Mouse (Mus musculus): ENCODE measurements around the gene Nhlrc3. TPM values are rescaled to one million over a fixed set of nuclear protein-coding genes. Genes with fewer than 3 reads are reported as not detected.
A peak's percentile ranks its signal among the peaks of the same experiment; 100 is the strongest.

Nhlrc3 gene
- polyA plus RNA-seq, 1 experiment from 2014 or later = 10.5 TPM

GRCm38 (mm10) chr3:53478419-53479046 lies 15.4 kb upstream of the Nhlrc3 start:
- no peaks in the 10 kb centered on the region for H3K4me1 ChIP-seq (ENCODE audit: control insufficient read depth, insufficient read depth, low read length)
- H3K36me3 ChIP-seq (replicated peaks; ENCODE audit: control insufficient read depth, insufficient read depth, low read depth, low read length) = peaks cover 7% of the 10 kb centered on the region
- H3K4me3 ChIP-seq (ENCODE audit: low read depth, low read length) = no peak overlapping the region
- WGBS = 96% methylated on average over 30 of the region's 30 CpGs
- H3K9me3 ChIP-seq (replicated peaks; ENCODE audit: control insufficient read depth, low read length) = no peaks in the 10 kb centered on the region
- no peak overlapping the region for H3K4me2 ChIP-seq (ENCODE audit: low read depth, low read length)
- H3K27ac ChIP-seq (replicated peaks; ENCODE audit: low read depth, low read length) = no peak overlapping the region
- DNase-seq (ENCODE audit: low spot score) (no peak), ATAC-seq (replicated peaks; ENCODE audit: insufficient number of reproducible peaks, low FRiP score, low TSS enrichment, low read depth) (0 out of 2 replicates have a peak, but pooled peaks have one; percentile 44)
- H3K27me3 ChIP-seq (ENCODE audit: control insufficient read depth, insufficient read depth, low read length) = no peaks in the 10 kb centered on the region
- H3K9ac ChIP-seq (replicated peaks; ENCODE audit: low read length) = no peak overlapping the region

- peaks cover 12% of the 10 kb centered on the region for H3K36me3 ChIP-seq (replicated peaks; ENCODE audit: control insufficient read depth, insufficient read depth, low read depth, low read length)
Measured at GRCm38 (mm10) chr3:53477468-53477867, 14.3 kb upstream of the Nhlrc3 start.

GRCm38 (mm10) chr3:53475889-53476288 lies 12.8 kb upstream of the Nhlrc3 start:
- WGBS = 63% methylated on average over 6 of the region's 6 CpGs
- no peak overlapping the region for H3K9ac ChIP-seq (replicated peaks; ENCODE audit: low read length)
- ATAC-seq (replicated peaks; ENCODE audit: insufficient number of reproducible peaks, low FRiP score, low TSS enrichment, low read depth) (no peak), DNase-seq (ENCODE audit: low spot score) (peak; percentile 40)
- no peak overlapping the region for H3K4me3 ChIP-seq (ENCODE audit: low read depth, low read length)
- peaks cover 15% of the 10 kb centered on the region for H3K36me3 ChIP-seq (replicated peaks; ENCODE audit: control insufficient read depth, insufficient read depth, low read depth, low read length)
- H3K9me3 ChIP-seq (replicated peaks; ENCODE audit: control insufficient read depth, low read length) = no peaks in the 10 kb centered on the region
- H3K27ac ChIP-seq (replicated peaks; ENCODE audit: low read depth, low read length) = no peak overlapping the region
- no peaks in the 10 kb centered on the region for H3K27me3 ChIP-seq (ENCODE audit: control insufficient read depth, insufficient read depth, low read length)
- H3K4me2 ChIP-seq (ENCODE audit: low read depth, low read length) = no peak overlapping the region
- no peaks in the 10 kb centered on the region for H3K4me1 ChIP-seq (ENCODE audit: control insufficient read depth, insufficient read depth, low read length)

More at GRCm38 (mm10) chr3:53477468-53477867, 14.3 kb upstream of the Nhlrc3 start:
- H3K4me1 ChIP-seq (ENCODE audit: control insufficient read depth, insufficient read depth, low read length) = no peaks in the 10 kb centered on the region
- H3K27me3 ChIP-seq (ENCODE audit: control insufficient read depth, insufficient read depth, low read length) = no peaks in the 10 kb centered on the region
- WGBS = 93% methylated on average over 17 of the region's 17 CpGs
- ATAC-seq (replicated peaks; ENCODE audit: insufficient number of reproducible peaks, low FRiP score, low TSS enrichment, low read depth) = no peak
- H3K9ac ChIP-seq (replicated peaks; ENCODE audit: low read length) = no peak overlapping the region
- no peak for DNase-seq (ENCODE audit: low spot score)
- H3K9me3 ChIP-seq (replicated peaks; ENCODE audit: control insufficient read depth, low read length) = no peaks in the 10 kb centered on the region
- no peak overlapping the region for H3K27ac ChIP-seq (replicated peaks; ENCODE audit: low read depth, low read length)
- H3K4me3 ChIP-seq (ENCODE audit: low read depth, low read length) = no peak overlapping the region
- no peak overlapping the region for H3K4me2 ChIP-seq (ENCODE audit: low read depth, low read length)

GRCm38 (mm10) chr3:53474179-53474578 lies 11.0 kb upstream of the Nhlrc3 start:
- Histone ChIP-seq H3K27me3 (ENCODE audit: control insufficient read depth, insufficient read depth, low read length) (no peaks in the 10 kb centered on the region), H3K36me3 (replicated peaks; ENCODE audit: control insufficient read depth, insufficient read depth, low read depth, low read length) (peaks cover 11% of the 10 kb centered on the region), H3K4me1 (ENCODE audit: control insufficient read depth, insufficient read depth, low read length) (no peaks in the 10 kb centered on the region), H3K4me2 (ENCODE audit: low read depth, low read length) (no peak overlapping the region), H3K9me3 (replicated peaks; ENCODE audit: control insufficient read depth, low read length) (no peaks in the 10 kb centered on the region), H3K4me3 (ENCODE audit: low read depth, low read length) (no peak overlapping the region), H3K9ac (replicated peaks; ENCODE audit: low read length) (no peak overlapping the region), H3K27ac (replicated peaks; ENCODE audit: low read depth, low read length) (no peak overlapping the region)
- ATAC-seq (replicated peaks; ENCODE audit: insufficient number of reproducible peaks, low FRiP score, low TSS enrichment, low read depth) = no peak
- 76% methylated on average over 4 of the region's 4 CpGs for WGBS
- no peak for DNase-seq (ENCODE audit: low spot score)

GRCm38 (mm10) chr3:53472061-53472460 lies 8.9 kb upstream of the Nhlrc3 start:
- no peaks in the 10 kb centered on the region for H3K4me1 ChIP-seq (ENCODE audit: control insufficient read depth, insufficient read depth, low read length)
- H3K27me3 ChIP-seq (ENCODE audit: control insufficient read depth, insufficient read depth, low read length) = no peaks in the 10 kb centered on the region
- no peak overlapping the region for H3K4me2 ChIP-seq (ENCODE audit: low read depth, low read length)
- no peaks in the 10 kb centered on the region for H3K9me3 ChIP-seq (replicated peaks; ENCODE audit: control insufficient read depth, low read length)
- no peak overlapping the region for H3K9ac ChIP-seq (replicated peaks; ENCODE audit: low read length)
- peaks cover 8% of the 10 kb centered on the region for H3K36me3 ChIP-seq (replicated peaks; ENCODE audit: control insufficient read depth, insufficient read depth, low read depth, low read length)
- ATAC-seq (replicated peaks; ENCODE audit: insufficient number of reproducible peaks, low FRiP score, low TSS enrichment, low read depth) (no peak), DNase-seq (ENCODE audit: low spot score) (no peak)
- no peak overlapping the region for H3K4me3 ChIP-seq (ENCODE audit: low read depth, low read length)
- WGBS = 93% methylated on average over 5 of the region's 5 CpGs
- no peak overlapping the region for H3K27ac ChIP-seq (replicated peaks; ENCODE audit: low read depth, low read length)

GRCm38 (mm10) chr3:53469650-53470049 lies 6.5 kb upstream of the Nhlrc3 start:
- 94% methylated on average over 5 of the region's 5 CpGs for WGBS
- Histone ChIP-seq H3K4me3 (ENCODE audit: low read depth, low read length) (no peak overlapping the region), H3K9me3 (replicated peaks; ENCODE audit: control insufficient read depth, low read length) (no peaks in the 10 kb centered on the region), H3K27me3 (ENCODE audit: control insufficient read depth, insufficient read depth, low read length) (no peaks in the 10 kb centered on the region), H3K4me2 (ENCODE audit: low read depth, low read length) (no peak overlapping the region), H3K4me1 (ENCODE audit: control insufficient read depth, insufficient read depth, low read length) (no peaks in the 10 kb centered on the region; the same call in 1 of the 2 replicates), H3K27ac (replicated peaks; ENCODE audit: low read depth, low read length) (no peak overlapping the region), H3K36me3 (replicated peaks; ENCODE audit: control insufficient read depth, insufficient read depth, low read depth, low read length) (peaks cover 8% of the 10 kb centered on the region), H3K9ac (replicated peaks; ENCODE audit: low read length) (no peak overlapping the region)
- ATAC-seq (replicated peaks; ENCODE audit: insufficient number of reproducible peaks, low FRiP score, low TSS enrichment, low read depth) = no peak
- DNase-seq (ENCODE audit: low spot score) = no peak

- Histone ChIP-seq H3K27ac (replicated peaks; ENCODE audit: low read depth, low read length) (no peak overlapping the region), H3K4me3 (ENCODE audit: low read depth, low read length) (no peak overlapping the region), H3K27me3 (ENCODE audit: control insufficient read depth, insufficient read depth, low read length) (no peaks in the 10 kb centered on the region), H3K4me1 (ENCODE audit: control insufficient read depth, insufficient read depth, low read length) (no peaks in the 10 kb centered on the region; the same call in 1 of the 2 replicates), H3K9ac (replicated peaks; ENCODE audit: low read length) (no peak overlapping the region), H3K4me2 (ENCODE audit: low read depth, low read length) (no peak overlapping the region), H3K36me3 (replicated peaks; ENCODE audit: control insufficient read depth, insufficient read depth, low read depth, low read length) (peaks cover 2% of the 10 kb centered on the region), H3K9me3 (replicated peaks; ENCODE audit: control insufficient read depth, low read length) (no peaks in the 10 kb centered on the region)
- no peak for ATAC-seq (replicated peaks; ENCODE audit: insufficient number of reproducible peaks, low FRiP score, low TSS enrichment, low read depth)
- WGBS = 82% methylated on average over 5 of the region's 5 CpGs
- no peak for DNase-seq (ENCODE audit: low spot score)
Measured at GRCm38 (mm10) chr3:53467356-53467755, 4.2 kb upstream of the Nhlrc3 start.

GRCm38 (mm10) chr3:53466481-53466880 lies 3.3 kb upstream of the Nhlrc3 start:
- H3K27me3 ChIP-seq (ENCODE audit: control insufficient read depth, insufficient read depth, low read length) = no peaks in the 10 kb centered on the region
- H3K4me2 ChIP-seq (ENCODE audit: low read depth, low read length) = no peak overlapping the region
- 62% methylated on average over 9 of the region's 9 CpGs for WGBS
- no peak for DNase-seq (ENCODE audit: low spot score)
- no peaks in the 10 kb centered on the region; the same call in 1 of the 2 replicates for H3K4me1 ChIP-seq (ENCODE audit: control insufficient read depth, insufficient read depth, low read length)
- ATAC-seq (replicated peaks; ENCODE audit: insufficient number of reproducible peaks, low FRiP score, low TSS enrichment, low read depth) = no peak
- no peaks in the 10 kb centered on the region; the same call in 1 of the 2 replicates for H3K36me3 ChIP-seq (replicated peaks; ENCODE audit: control insufficient read depth, insufficient read depth, low read depth, low read length)
- H3K27ac ChIP-seq (replicated peaks; ENCODE audit: low read depth, low read length) = no peak overlapping the region
- H3K9me3 ChIP-seq (replicated peaks; ENCODE audit: control insufficient read depth, low read length) = no peaks in the 10 kb centered on the region
- H3K4me3 ChIP-seq (ENCODE audit: low read depth, low read length) = no peak overlapping the region
- H3K9ac ChIP-seq (replicated peaks; ENCODE audit: low read length) = no peak overlapping the region

Data from embryonic facial prominence, embryonic 11.5 days (tissue).